Mouse (Mus musculus): ENCODE data around the gene Smarcc2.
"Not testable (repeated sequence)": the region's sequence is repeated elsewhere in the genome, so short reads cannot be mapped to it uniquely, and the experiment has no call there.

DNA sequence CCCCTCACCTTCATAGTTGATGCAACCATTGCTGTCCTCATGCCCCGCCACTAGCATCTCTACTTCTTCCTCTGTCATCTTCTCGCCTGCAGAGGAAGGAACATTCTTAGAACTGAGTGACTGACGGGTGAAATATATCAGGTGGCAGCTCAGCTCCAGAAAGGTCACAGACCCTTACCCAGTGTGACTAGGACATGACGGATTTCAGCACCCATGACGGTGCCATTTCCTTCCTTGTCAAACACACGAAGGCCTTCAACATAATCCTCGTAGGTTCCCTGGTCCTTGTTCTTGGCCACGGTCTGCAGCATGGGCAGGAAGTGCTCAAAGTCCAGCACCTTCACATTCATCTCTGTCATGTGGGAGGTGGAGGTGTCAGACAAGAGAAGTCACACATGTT is 33.0 kb downstream of the Smarcc2 start:
- not testable (repeated sequence) for TF ChIP-seq CTCF (conservative IDR thresholded peaks at IDR 0.05; ENCODE audit: insufficient read depth, insufficient read length, low read depth, low read length); POLR2A (IDR thresholded peaks at IDR 0.05; ENCODE audit: low read depth, low read length)

Data from kidney, adult 2 months (tissue).